Mouse (Mus musculus): ENCODE measurements around the gene Tmem265.

DNA sequence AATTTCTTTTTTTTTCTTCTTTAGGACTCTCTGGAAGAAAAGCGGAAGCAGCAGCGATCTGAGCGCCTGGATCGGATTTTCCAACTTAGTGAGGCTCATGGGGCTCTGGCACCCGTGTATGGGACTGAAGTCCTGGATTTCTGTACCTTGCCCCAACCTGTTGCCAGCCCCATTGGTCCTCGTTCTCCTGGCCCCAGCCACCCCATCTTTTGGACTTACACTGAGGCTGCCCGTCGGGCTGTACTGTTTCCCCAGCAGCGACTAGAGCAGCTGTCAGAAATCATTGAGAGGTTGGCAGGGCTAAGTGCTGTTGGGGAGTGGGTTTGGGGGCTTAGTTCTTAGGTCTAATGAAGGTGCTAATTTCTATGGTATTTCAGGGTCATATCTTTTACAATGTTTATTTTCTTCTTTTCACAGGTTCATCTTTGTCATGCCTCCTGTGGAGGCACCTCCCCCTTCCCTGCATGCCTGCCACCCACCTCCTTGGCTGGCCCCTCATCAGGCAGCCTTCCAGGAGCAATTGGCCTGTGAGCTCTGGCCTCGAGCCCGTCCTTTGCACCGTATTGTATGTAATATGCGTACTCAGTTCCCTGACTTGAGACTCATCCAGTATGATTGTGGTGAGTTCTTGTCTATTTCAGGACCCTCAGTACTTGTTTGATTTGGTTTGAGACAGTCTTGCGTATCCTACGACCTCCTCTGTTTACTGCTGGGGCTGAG, 11.9 kb upstream of the Tmem265 start:
- no peak for TF ChIP-seq CTCF (IDR thresholded peaks at IDR 0.05 in 2 of 3, conservative IDR thresholded peaks at IDR 0.05 in 1 of 3; ENCODE audit: control insufficient read depth in 1 of 3, insufficient read depth in 1 of 3, low read depth in 2 of 3, low read length in 3 of 3, poor library complexity in 1 of 3, severe bottlenecking in 1 of 3)
- TF ChIP-seq CHD2 (IDR thresholded peaks at IDR 0.05; ENCODE audit: low read length), result no peak
- no peak for TF ChIP-seq USF1 (IDR thresholded peaks at IDR 0.05; ENCODE audit: low read depth, low read length)

All from MEL (cell line).